Mouse (Mus musculus): ENCODE measurements around the gene Armc5.
A peak's percentile ranks its signal among the peaks of the same experiment; 100 is the strongest.

Armc5 gene

DNA sequence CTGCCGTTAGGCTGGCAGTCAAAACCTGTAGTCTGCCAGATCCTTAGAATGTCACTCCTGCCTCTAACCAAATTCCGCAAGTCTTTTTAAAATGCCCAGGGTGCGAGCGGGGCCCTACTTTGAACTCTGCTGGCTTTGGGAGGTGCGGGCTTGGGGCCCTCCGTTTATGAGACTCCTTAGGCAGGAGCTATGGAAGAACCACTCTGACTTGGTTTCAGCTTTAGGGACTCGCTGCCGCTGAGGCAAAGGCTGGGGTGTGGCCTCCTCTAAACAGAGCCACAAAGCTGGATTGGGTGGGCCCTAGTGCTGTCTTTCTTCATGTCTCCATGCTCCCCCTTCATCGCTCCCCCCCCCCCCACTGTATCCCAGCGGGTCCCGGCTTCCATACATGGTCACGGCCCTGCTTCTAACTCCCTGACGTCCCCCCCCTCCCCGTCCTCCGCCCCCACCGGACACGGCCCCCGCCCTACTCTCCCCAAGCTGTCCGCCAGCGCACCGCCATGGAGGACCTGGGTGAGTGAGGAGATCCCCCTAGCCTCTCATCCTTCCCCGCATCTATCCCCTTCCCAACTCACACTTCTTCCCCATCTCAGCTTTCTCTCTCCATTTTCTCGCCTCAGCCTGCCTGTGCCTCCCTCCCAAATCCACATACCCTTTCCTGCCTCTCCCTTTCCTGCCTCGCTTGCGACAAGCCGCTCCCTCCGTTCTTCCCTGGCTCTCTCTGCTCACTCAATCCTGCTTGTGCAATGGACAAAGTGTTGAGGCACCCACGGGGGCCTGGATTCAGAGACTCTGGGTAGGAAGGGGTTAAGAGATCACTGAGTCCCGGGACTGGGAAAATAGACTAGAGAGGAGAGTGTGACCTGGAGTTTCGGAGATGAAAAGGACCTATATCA is 9.6 kb downstream of the Armc5 start, which contains the start of gene Tgfb1i1:
Tgfb1i1 (plus strand) TSS at position 317 of the 896 bp plus-strand sequence.
- DNase-seq (ENCODE audit: low read depth, low spot score): peak; percentile 84

DNA sequence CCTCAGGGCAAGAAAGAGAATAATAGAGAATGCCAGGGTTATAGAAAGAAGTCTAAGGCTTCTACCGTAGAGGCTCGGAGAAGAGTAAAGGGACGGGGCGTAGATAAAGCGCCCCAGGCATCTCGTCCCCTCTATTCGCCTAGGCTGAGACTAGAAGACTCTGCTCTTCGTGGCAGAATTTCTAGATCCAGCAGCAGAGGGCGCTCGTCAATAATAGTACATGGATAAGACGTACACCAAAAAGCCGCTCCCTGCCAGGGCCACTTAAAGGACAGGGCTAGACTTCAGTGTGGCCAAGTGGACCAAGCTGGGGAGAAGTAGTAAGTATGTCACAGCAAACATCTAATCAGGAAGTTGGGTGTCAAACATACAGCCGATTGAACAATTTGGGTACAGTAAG is 10.3 kb downstream of the Armc5 start:
- DNase-seq (ENCODE audit: low read depth, low spot score): peak; percentile 94

DNA sequence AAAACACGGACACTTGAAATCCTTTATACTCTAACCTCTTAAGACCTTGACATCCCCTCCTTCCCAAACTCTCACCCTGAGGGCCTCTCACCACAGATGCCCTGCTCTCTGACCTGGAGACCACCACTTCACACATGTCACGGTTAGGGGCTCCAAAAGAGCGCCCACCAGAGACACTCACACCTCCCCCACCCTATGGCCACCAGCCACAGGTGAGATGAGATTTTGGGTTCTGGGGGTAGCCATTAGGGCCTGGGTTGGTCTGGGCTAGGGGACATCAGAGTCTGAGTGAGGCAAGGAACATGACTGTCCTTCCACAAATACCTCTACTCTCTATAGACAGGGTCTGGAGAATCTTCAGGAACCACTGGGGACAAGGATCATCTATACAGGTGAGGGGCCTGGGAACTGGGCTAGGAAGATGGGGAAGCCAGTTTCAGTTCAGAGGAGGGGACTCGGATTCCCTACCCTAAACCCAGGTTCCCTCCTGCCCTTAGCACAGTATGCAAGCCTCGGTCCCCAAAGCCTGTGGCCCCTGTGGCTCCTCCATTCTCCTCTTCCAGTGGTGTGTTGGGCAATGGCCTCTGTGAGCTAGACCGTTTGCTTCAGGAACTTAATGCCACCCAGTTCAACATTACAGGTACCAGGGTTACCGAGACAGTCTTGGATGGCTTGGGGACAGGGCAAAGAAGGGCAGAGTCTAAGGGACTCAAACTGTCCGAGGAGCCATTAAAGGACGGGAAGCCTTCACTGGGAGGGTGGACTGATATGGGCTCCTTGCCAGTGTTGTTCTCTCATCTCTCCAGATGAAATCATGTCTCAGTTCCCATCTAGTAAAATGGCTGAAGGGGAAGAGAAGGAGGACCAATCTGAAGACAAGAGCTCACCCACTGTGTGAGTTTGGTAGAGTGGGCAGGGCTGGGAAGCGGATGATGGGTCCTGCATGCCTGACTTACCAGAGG is 11.2 kb downstream of the Armc5 start:
- DNase-seq (ENCODE audit: low read depth, low spot score): no peak

DNA sequence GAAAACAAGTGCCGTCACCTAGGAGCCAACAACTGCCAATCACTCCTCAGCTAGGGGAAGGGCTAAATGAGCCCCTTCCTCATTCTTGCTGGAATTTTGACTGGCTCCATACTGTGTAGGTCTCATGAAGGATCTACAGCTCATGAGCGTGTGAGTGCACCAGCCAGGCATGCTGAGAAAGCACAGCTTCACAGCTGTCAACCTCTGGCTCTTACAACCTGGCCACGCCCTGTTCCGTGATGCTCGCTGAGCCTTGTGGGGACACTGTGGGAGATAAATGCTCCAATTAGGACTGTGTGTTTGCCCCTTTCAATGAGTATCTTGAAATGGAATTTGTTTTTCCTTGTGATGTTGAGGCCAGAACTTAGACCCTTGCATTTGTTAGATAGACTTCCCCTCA is 12.9 kb downstream of the Armc5 start:
- no peak for DNase-seq (ENCODE audit: low read depth, low spot score)

DNA sequence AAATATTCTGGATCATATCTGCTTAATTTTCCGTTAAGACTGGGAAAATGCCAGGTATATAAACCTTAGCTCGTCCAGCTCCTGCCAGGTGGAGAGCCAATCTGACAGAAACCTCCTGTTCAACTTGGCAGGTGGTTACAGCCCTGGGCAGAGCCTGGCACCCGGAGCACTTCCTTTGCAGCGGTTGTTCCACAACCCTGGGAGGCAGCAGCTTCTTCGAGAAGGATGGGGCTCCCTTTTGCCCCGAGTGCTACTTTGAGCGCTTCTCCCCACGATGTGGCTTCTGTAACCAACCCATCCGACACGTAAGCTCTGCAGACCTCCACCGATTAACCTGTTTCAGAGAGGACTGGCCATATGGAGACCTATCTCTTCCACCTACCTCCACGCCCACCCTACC is 14.8 kb downstream of the Armc5 start:
- peak; percentile 75 for DNase-seq (ENCODE audit: low read depth, low spot score)

DNA sequence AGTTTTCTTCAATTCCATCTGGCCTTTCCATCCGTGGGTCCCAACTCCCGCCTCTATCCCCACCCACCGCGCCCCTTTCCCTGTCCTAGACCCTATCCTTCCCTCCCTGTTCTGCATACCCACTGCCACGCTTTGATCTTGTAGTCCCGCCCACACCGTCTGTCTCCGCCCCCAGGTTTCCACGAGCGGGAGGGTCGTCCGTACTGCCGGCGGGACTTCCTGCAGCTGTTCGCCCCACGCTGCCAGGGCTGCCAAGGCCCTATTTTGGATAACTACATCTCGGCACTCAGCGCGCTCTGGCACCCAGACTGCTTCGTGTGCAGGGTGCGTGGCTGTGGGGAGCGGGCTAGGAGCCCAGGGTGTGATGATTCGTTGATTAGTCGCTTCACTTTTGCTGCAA is 15.5 kb downstream of the Armc5 start:
- DNase-seq (ENCODE audit: low read depth, low spot score): peak; percentile 87

DNA sequence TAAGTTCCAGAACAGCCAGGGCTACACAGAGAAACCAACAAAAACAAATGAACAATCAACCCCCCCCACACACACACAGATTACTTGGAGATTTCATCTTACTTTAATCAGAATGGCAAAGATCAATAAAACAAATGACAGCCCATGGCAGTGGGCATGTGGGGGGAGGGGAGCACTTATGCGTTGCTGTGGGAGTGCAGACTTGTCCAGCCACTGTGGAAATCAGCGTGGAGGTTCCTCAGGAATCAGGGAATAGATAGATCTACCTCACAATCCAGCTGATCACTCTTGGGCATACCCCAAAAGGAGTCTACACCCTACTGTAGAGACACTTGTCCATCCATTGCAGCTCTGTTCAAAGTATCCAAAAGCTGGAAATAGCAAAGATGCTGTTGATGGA is 17.8 kb downstream of the Armc5 start:
- no peak for DNase-seq (ENCODE audit: low read depth, low spot score)

DNA sequence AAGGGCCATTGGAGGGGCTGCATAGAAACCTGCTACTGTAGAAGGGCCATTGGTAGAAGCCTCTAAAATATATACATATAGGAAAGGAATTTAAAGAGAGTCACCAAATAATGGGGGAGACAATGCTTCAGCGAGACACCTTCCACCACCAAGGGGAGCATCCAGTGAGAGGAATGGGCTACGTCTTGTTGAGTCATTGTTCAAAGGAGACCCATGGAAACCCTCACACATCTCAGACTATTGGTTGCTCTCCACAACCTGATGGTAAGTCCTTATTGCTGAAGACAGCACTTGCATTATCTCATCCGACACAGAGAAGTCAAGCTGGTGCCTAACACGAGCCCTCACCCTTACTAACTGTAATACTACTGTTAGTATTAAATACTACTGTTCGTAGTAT is 18.6 kb downstream of the Armc5 start:
- no peak for DNase-seq (ENCODE audit: low read depth, low spot score)

DNA sequence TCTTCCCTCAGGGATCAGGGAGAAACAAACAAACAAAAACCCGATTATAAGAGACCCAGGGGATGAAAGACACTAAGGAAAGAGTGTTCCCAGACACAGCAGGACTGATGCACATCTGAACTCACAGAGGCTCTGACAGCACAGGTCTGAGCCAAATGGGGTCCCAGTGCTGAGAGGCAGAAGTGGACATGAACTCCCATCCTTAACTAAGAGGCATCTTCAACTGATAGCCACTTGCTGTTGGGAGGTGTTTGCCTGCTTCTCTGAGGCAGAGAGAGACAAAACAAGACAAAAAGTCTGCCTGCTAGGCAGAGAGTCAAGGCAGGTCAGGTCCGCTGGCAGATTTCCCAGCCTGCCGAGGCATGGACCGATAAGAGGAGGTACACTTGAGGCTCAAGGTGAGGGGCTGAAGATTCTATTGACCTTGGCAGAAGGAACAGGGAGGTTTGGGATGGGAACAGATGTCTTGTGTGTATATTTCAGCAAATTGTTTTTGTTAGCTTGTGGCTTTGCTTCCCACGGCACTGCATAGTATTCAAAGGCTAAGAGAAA is 19.7 kb downstream of the Armc5 start:
- DNase-seq (ENCODE audit: low read depth, low spot score): no peak

DNA sequence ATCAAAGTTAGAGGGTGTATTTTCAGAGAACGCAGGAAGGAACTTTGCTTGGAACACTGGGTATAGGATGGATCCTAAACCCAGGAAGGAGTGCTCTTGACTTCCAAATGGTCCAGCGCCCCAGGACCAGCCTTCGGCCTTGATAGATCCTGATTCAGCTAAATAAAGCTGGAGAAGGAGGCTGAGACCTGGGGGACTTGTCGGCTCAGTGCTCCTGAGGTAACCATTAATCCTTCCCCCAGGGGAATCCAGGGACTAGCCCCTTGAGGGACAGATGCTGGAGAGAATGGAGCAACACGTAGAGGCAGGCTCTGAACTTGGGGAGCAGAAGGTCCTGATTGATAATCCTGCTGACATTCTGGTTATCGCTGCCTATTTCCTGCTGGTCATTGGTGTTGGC is 28.3 kb downstream of the Armc5 start, which contains the start of gene Slc5a2:
Slc5a2 (plus strand) TSS at position 247 of the 400 bp plus-strand sequence.
- no peak for DNase-seq (ENCODE audit: low read depth, low spot score)

DNA sequence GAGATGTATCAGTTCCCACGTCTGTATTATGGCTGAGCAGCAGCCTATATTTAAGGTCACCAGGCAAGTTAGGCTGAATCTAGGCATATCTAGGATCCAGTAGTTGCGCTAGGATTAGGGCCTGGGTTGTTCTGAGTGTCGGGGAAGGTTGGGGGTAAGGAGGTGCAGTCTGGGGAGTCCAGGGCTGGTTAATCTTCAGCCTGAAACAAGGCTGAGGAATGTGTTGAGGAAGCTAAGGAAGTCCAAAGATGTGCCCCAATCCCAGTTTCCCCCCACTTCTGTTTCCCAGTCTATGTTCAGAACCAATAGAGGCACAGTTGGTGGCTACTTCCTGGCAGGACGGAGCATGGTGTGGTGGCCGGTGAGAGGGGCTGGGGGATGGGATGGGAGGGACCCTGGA is 28.9 kb downstream of the Armc5 start:
- no peak for DNase-seq (ENCODE audit: low read depth, low spot score)

DNA sequence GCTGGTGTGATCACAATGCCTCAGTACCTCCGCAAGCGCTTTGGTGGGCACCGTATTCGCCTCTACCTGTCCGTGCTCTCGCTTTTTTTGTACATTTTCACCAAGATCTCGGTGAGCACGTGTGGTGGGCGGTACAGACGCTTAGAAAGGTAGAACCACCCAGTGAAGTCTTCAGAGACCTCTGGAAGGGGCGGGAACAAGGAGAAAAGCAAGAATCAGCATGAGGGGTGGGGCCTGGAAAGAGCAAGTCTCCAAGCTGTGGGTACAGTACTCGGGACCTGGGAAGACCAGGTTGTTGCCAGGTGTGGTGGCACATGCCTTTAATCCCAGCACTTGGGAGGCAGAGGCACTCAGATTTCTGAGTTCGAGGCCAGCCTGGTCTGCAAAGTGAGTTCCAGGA is 30.2 kb downstream of the Armc5 start:
- no peak for DNase-seq (ENCODE audit: low read depth, low spot score)

DNA sequence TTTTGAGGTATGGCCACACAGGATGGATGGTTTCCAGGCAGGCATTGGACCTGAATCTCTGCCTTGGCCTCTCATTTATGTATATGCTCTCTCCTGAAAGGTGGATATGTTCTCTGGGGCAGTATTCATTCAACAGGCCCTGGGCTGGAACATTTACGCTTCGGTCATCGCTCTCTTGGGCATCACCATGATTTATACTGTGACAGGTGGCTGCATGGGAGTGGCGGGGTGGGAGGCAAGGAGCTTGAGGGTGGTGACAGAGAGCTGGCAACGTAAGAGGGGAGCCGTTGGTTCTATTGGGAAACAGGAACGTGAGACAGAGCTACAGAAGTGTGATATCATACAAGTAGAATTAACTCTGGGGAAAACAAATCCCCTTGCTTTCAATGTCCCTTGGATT is 30.7 kb downstream of the Armc5 start:
- no peak for DNase-seq (ENCODE audit: low read depth, low spot score)

DNA sequence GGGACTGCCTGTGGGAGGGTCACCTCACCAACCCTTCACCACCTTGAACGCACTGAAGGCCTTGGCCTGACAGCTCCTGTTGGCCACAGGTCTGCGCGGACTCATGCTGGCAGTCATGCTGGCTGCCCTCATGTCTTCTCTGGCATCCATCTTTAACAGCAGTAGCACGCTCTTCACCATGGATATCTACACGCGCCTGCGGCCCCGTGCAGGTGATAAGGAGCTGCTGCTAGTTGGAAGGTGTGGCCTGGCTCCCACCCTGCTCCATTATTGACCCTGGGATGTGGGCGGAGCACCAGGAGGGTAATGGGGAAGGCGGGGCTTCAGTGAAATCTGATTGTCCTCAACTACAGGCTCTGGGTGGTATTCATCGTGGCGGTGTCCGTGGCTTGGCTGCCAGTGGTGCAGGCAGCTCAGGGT is 33.3 kb downstream of the Armc5 start:
- peak; percentile 71 for DNase-seq (ENCODE audit: low read depth, low spot score)

DNA sequence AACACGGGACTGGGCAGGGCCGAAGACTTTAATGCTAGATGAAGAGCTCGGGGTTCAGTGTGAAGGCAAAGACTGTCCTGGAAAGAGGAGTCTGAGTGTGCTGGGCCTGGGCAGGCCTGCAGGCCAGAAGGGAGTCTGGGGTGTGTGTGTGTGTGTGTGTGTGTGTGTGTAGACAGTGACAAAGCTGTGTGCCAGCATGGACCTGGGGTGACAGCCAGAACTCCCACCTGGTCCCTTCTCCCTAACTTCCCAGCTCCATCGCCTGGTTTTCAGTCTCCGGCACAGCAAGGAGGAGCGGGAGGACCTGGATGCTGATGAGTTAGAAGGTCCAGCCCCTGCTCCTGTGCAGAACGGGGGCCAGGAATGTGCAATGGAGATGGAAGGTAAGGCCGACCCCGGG is 34.4 kb downstream of the Armc5 start:
- DNase-seq (ENCODE audit: low read depth, low spot score): peak; percentile 56

DNA sequence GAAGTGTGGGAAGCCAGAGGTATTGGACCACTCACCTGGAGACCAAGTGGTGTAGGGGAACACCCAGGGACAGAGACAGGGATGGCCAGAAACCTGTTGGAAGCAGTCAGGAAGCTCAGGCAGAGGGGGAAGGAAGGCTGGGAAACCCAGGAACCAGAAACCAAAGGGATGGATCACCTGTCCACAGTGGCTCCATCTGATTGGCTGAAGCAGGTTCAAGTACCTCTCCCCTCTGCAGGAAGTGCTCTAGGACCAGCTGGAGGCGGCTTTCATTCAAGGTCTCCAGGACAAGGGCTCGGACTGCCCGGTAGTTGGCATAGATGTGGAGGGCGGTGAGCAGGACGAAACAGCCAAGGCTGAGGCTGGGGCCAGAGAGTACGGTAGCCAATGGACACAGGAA is 38.9 kb downstream of the Armc5 start:
- DNase-seq (ENCODE audit: low read depth, low spot score): no peak

DNA sequence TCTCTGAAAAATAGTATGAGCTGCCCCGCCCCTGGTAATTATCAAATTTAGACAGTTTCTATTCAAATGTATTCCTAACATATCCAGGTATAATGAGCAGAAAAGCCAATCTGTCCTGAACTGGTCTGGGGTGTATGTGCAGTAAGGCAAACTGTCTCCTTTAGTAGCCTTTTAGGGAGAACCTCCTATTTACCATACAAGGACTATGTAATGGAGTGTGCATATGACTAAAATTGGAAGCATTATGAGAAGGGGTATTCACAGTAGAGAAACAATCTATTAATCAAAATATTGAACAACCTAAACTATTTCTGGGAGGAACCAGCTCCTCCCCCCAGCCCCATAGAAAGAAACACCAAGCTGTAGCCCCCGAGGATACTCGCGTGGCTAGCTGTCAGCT is 42.6 kb downstream of the Armc5 start:
- DNase-seq (ENCODE audit: low read depth, low spot score): no peak

DNA sequence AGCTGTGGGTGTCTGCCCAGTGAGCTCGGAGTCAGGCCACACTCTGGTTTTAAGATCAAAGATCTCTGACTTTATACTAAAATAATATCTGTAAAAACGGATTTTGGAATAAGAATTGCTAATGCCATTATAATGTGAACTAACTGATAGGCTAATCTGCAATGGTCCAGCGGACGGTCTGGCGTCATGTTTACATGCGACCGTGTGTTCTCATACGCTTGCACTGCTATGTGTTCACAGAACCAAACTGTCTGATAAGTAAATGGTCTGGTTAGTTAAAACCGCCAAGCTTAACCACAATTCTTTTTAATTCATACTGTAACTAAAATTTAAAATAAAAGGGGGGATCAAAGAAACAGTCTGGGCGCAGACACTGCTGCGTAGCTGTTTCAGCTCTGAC is 44.6 kb downstream of the Armc5 start:
- no peak for DNase-seq (ENCODE audit: low read depth, low spot score)

DNA sequence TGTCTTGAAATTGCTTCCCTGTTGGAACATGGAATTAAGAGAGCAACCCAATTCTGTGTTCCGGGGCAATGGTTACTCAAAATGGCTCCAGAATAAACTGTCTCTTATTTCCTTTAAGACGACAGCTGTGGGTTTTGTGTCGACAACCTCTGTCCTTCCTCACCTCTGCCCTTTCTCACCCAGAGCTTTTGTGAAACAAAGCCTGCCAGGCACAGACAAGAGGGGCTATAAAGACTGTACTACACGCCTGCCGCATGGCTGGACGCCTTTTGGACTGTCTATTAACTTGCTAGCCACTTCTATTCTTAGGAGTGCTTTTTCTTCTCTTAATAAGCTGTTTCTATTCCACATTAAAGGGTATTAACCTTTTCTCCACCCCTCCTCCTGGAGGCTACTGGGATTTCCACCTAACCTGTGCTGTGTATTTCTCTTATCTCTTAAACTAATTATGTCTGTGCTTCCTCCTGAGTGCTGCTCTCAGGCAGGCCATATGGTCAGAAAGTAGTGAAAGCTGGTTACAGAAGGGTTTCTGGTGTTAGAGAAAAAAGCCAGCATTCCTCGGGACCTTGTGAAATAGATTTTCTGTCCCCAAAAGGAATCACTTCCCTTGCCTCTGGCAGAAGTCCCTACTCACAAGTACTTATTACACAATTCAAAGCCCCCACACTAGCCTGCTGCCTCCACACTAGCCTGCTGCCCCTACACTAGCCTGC is 45.5 kb downstream of the Armc5 start:
- no peak for DNase-seq (ENCODE audit: low read depth, low spot score)

DNA sequence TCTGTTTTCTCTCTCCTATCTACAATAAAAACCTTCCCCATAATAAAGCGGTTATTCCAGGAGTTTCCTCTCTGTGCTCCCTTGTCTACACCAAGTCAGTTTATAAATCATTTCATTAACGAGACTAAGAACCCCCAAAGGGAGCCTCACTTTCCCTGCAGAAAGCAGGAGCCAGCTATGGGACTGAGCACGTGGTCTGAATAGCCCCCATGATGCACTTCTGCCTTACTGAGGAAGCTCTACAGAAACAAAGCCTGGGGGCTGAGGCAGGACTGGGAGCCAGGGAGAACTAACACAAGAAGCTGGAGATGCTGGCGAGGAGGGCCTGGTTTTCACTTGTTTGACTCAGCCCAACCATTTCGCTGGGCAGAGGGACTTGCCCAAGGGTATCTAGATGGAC is 46.9 kb downstream of the Armc5 start:
- DNase-seq (ENCODE audit: low read depth, low spot score): no peak

DNA sequence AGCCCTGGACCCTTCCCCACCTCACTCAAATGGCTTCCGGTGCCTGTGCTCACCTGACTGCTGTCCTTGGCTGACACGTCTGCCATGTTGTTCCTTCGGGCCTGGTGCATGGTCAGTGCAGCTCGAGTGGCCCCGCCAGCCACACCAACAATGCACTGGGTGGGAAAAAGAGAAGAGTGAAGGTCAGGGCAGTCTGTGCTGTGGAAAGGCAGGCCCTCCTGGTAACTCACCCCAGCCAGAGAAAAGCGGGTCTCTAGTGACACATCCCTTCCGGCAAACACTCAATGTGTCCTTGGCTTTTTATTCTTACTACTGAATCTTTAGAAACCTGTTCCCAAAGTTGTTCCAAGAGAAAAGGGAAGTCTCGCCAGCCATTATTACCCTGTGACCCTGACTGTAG is 47.9 kb downstream of the Armc5 start:
- DNase-seq (ENCODE audit: low read depth, low spot score): no peak

Data from brain, adult 2 months (tissue).